Mouse (Mus musculus) ES-Bruce4 (cell line): ENCODE measurements at regions not wholly inside any gene's neighbourhood (a gene's known extent, or its start where the extent isn't known, plus 50 kb on each side); places are given as distances from the start of the nearest gene placed in this dataset.

Experiments used
- CTCF ChIP-seq: IDR thresholded peaks from one replicate; pipeline ENCODE4 v1.8.1; 2011; ENCODE audit warnings: low read depth, low read length
- POLR2A ChIP-seq: IDR thresholded peaks from one replicate; pipeline ENCODE4 v1.8.1; 2011; ENCODE audit warnings: low read length; ENCODE audit not compliant: insufficient read depth

GRCm38 (mm10) chr6:134329550-134330299 lies 66.4 kb upstream of the Bcl2l14 start:
- no peak for TF ChIP-seq CTCF
- no peak for TF ChIP-seq POLR2A
